Mouse (Mus musculus): Measurements from ENCODE around the gene Otud7b.
"Not testable (repeated sequence)": the region's sequence is repeated elsewhere in the genome, so short reads cannot be mapped to it uniquely, and the experiment has no call there.

Otud7b gene

DNA sequence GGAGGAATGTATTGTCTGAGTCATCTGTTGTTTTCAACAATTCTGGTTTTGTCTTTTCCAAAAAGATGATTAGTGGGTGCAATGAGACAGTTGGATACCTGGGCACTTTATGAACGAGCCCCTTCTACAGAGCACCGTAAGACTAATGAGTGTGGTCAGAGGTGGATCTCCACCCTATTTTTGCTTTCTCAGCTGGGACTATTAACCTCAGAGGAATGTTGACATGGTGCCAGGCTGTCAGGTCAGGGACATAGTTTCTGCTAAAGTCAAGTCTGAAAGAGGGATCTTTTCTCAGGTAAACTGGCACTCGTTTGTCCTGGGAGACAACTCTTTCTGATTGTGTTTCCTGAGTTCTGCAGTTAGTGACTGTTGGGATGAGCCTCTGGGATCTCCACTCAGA lies 30.7 kb downstream of the Otud7b start:
- peak; percentile 11 for DNase-seq (ENCODE audit: low read depth)

DNA sequence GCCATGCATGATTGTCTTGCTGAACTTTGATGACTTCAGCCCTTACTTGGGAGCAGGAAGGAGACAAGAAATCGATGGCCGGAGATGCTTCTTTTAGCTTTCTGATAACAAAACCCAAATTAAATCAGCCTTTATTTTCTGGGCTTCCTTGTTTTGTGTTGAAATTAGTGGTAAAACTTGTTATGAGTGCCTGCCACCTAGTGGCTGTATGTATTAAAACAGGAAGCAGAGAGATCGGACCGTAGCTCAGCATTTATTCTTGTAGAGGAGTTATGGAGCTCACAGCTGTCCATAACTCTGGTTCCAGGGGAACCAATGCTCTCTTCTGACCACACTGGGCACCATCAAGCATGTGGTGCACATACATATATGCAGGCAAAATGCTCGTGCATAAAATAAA lies 43.6 kb downstream of the Otud7b start:
- DNase-seq (ENCODE audit: low read depth): no peak

DNA sequence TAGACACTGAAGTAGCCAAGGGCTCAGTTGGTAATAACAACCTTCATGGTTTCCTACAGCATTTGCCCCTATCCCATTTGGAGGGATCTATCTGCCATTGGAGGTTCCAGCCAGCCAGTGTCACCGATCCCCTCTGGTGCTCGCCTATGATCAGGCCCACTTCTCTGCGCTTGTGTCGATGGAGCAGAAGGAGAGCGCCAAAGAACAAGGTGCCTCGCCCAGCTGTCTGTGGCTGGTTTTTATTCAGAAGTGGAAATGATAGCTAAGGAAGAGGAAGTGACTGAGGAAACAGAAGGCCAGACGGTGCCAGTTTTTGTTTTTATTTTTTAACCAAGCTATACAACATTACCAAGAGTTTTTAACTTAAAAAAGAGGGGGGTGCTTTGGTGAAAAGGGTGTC lies 47.5 kb downstream of the Otud7b start:
- no peak for DNase-seq (ENCODE audit: low read depth)

DNA sequence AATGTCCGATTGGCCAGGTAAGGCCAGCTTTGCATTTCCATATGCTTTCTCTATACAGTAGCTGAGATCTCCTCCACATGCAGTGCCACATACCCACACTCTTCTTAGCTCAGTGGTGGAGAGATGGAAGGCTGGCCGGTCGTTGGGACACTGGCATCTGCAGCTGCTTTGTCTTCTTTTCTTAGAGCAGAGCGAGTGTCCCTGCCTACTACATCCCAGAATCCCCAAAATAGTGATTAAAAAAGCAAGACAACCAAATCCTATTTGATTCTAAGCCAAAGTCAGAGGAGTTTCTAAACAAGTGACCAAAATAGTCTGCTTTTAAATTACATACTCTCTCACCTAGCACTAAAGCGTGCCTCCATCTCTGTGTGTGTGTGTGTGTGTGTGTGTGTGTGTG lies 48.3 kb downstream of the Otud7b start:
- no peak for DNase-seq (ENCODE audit: low read depth)

DNA sequence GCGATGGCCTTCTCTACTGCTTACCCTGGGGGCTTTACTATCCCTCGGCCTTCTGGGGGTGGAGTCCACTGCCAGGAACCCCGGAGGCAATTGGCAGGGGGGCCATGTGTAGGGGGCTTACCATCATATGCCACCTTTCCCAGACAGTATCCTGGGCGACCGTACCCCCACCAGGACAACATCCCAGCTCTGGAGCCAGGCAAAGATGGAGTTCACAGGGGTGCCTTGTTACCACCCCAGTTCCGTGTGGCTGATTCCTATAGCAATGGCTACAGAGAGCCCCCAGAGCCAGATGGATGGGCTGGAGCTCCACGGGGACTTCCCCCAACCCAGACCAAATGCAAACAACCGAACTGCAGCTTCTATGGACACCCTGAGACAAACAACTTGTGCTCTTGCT lies 51.2 kb downstream of the Otud7b start:
- no peak for DNase-seq (ENCODE audit: low read depth)

DNA sequence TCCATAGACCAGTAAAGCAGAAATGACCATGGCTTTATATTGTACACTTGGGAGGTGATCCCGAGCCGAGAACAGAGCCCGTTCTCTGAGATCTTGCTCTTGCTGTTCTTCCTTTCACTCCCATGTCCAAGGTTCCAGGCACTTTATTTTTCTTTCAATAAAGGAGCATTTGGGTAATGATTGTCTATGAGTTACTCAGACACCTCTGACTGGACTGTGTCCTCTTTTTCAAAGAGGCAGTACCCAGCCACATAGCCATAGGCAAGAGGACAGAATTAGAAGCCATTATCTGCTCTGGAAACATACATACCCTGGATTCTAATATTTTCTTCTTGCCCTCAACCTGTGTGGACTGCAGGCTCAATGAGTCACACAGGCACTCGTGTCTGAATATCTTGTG lies 55.5 kb downstream of the Otud7b start:
- DNase-seq (ENCODE audit: low read depth): no peak

DNA sequence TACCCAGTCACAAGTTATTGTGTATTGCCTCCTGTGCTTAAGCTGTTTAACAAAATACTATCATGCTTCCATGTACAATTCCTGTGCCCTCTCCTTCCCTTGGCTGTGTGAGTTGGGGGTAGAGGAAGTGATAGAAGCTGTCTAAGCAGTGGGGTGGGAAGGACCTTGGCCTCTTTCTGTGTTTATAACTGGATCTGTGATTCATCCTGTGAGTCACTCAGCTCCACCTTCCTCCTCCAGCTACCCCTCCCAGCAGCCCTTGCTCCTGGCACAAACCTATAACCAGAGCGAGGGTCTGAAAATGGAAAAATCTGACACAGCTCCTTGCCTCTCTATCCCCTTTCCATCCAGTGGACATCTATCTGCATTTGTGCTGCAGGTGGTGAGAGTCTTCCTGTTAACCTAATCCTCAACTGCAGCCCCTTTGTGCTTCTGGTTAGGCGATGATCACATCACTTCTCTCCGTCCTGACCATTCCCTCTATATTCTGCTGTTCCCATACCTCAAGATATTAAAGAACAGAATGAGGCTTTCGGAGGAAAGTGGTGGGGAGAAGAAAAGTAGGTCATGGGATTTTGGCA lies 56.0 kb downstream of the Otud7b start:
- DNase-seq (ENCODE audit: low read depth): peak; percentile 95

DNA sequence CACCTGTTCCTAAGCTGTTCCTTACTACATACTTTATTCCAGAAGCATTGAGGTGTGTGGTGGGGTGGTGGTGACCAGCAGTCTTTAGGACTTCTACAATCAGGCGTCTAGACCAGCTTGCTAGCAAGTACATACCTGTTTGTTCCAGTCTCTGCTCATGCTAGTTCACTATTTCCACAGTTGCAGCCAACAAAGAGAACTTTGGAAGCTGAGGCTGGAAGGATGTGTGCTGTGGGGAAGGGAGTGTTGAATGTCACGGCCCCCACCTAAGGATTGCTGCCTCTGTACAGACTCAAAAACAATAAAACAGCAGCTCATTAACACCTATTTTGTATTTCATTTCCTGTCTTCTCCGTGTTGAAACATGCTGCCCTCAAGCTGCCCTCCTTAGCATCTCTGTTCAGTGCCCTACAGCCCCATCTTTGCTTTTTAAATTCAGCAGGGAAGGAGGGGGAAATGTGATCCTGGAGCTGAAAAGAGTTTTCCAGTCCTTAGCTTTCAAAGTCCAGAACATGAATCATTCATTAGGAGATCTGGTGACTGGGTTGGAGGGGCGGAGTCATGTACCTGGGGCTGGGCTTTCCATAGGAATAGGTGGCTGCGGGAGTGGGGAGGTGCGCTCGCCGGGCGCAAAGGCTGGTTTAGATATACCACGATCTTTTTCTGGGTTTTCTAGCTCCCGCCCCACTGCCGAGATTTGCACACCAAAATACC lies 56.6 kb downstream of the Otud7b start:
- DNase-seq (ENCODE audit: low read depth): peak; percentile 76

DNA sequence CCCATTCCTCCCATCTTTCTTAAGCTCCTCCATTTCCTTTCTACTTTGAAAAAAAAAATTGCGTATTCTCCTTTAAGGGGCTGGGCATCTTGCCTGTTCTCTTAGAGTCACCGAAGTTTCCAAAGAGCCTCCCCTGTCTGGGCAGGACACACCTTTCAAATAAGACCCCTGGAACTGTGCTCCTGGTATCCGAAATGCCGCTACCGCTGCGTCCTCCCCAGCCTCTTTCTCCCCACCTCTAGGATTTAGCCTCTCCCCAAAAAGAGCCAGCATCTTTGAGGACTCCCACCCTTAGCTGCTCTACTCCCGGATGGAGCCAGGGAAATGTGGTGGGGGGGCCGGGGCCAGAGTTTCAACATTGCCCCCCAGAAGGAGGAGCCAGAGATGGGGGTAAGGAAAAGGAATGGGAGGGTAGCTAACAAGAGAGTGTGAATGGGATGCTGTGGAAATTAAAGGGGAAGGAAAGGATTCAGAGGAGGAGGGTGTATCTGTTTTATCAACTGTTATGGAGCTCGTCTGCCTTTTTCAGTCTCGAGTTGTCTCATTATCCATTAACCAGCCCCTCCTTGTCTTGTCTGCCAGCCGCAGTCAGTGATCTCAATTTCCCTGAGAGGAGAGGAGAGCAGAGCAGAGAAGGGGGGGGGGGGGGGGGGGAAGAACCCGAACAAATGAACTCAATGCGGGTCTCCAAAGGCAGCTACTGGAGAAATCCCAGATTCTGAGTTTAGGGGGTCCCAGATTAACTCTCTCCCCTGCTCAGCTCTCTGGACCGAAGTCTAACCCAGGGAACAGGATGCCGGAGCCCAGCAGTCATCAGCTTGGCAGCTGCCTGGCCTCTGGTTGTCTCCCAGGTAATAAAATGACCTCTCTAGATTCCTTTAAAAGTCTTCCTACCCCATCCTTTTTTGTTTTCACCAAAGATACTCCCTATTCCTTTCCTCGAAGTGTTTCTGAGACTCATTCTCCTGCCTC lies 57.8 kb downstream of the Otud7b start, which contains the start of gene Mtmr11:
TSS of gene Mtmr11 (plus strand) at position 136 of the 972 bp plus-strand sequence.
- DNase-seq (ENCODE audit: low read depth): peak; percentile 38

DNA sequence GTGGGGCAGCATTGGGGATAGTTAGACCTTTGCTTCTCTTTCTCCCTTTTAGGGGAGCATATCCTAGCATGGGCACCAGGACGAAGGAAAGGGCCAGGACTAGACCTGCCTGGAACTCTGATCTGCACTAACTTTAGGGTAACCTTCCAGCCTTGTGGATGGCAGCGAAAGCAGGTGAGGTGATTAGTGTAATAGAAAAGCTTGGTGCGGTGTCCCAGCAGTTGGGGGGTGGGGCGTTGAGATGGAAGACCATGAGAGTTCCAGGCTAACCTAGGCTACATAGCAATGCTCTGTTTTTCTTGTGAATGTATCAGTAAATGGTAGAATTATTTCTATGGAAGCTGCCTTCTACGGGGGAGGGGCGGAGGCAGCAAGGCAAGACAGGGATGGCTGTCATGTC lies 58.7 kb downstream of the Otud7b start:
- no peak for DNase-seq (ENCODE audit: low read depth)

DNA sequence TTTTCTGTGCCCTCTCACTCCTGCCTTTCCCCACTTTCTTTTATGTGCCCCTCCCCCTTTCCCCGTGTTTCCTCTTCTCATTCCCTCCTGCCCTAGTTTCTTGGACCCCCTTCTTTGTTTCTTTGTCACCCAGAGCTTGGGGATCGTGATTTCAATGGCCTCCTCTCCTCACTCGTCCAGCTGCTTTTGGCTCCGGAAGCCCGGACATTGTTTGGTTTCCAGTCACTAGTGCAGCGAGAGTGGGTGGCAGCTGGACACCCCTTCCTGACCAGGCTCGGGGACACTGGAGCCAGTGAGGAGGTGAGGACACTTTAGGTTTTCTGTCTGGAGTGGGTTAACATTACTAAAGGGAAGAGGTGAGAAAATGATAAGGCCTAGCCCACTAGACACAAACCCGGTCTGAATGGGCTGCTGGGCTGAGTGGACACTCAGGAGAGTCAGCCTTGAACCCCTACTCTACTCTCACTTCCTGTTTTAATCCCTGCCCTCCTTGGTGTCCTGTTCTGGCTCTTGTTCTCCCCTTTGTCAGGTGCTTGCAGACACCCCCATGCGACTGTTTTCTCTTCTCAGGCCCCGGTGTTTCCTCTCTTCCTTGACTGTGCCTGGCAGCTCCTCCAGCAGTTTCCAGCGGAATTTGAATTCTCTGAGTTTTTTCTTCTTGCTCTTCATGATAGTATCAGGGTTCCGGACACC lies 64.3 kb downstream of the Otud7b start:
- DNase-seq (ENCODE audit: low read depth): no peak

DNA sequence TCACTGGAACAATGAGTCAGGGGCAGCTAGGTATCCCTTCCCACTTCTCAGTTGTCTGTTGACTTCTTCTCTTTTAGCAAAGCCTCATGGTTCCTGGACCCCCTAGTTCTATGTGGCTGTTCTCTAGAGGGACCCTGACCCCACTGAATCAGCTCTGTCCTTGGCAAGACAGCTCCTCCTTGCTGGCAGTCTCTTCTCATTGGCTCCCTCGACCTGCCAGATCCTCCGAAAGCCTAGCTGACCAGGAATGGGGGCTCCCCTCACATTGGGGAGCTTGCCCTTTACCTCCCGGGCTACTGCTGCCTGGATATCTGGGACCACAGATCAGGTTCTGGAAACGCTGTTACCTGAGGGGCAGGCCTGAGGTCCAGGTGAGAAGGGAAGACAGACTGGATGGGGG lies 65.9 kb downstream of the Otud7b start:
- DNase-seq (ENCODE audit: low read depth): no peak

DNA sequence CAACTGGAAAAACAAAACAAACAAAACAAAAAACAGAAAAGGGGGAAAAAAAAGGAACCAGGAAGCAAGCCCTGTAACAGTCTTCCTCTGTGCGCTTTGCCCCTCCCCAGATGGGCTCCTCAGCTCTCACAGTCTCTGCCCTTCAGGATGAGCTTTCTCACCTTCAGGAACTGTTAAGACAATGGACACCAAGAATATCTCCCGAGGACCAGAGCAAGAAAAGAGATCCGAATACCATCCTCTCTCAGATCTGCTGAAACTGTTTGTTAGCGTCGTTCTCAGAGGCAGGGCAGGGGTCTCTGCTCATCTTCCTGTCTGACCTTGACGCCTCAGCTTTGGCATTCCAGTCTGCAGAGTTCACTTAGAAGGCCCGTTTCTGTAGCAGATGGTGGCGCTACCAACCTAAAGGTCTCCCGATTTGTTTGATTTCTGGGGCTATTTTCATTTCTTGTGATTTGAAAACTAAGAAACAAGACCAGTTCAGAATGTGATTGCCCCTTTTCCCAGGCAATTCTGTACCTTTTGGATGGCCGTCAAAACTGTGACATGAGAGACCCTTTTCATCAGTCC lies 66.7 kb downstream of the Otud7b start:
- DNase-seq (ENCODE audit: low read depth): no peak

DNA sequence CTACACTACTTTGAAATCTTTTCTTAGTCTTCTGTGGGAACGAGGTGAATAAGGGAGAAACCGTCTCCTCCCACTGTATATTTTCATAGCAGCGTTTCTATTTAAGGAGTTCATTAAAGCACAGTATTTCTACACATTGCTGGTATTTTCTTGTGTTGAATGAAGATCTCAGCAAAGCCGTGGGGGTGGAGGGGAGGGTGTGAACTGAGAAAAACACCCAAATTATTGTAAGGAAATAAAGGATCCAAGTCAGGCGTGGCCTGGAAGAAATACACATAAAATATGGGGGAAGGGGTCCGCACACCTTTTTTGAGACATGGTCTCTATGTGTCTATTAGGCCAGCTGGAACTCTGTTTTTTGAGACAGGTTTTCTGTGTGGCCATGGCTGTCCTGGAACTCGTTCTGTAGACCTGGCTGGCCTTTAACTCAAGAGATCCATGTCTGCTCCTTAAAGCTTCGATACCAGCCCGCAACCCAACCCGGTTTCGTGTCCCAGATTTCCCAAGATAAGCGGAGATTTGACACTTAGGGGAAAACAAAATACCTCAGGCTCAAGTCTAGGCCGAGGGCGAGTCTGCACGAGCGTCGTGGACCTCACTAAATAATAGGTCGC lies 67.4 kb downstream of the Otud7b start:
- DNase-seq (ENCODE audit: low read depth): no peak

DNA sequence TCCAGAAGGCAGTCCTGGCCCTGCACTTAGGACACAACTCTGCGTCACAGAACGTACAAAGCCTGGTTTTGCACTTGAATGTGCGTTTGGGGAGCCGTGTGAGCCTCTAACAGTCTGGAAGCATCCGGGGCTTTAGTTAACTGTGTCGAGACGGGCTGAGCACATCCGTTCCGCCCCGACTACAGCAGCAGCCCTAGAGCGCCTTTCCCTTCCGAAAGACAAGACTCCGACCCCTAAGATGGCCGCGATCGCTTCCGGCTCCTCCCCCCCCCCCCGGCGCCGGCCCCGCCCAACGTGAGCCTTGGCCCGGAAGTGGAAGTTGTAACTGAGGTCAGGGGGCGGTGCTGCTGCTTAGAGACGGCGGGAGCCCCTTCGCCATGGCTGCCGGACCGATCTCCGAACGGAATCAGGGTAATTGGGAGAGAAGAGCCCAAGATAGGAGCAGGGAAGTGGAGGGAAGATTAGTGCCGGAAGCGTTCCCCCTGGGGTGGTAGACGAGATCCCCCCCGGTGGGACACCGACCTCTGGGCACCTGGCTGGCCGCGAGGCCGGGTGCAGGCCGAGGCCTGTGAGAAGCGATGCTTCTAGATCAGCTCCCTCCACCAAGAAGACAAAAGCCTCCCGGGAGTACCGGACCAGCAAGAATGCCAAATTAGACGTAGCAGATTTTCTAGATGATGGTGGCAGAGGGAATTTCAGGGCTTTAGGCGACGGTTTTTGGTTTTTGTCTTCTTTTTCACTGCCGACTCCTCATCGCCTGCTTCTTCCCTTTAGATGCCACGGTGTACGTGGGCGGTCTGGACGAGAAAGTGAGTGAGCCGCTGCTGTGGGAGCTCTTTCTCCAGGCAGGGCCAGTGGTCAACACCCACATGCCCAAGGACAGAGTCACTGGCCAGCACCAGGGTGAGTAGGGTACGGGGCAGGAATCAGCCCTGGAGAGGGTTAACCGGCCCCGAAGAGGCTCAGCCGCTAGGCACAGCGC lies 68.2 kb downstream of the Otud7b start, which contains the start of gene Sf3b4:
TSS of gene Sf3b4 (plus strand) at position 136 of the 982 bp plus-strand sequence.
- DNase-seq (ENCODE audit: low read depth): peak; percentile 68

DNA sequence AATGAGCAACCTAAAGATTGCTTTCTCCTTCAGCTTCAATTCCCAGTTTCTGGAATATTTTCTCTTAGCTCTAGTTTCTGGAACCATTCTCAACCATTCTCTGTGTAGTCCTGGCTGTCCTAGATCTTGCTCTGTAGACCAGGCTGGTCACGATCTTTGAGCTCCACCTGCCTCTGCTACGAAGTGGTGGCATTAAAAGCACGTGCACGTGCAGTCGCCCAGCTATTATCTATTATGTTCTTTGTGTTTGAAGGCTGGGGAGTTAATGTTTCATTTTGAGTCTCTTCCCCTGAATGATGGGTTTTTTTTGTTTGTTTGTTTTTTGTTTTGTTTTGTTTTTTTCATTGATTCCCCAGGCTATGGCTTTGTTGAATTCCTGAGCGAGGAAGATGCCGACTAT lies 68.9 kb downstream of the Otud7b start:
- no peak for DNase-seq (ENCODE audit: low read depth)

DNA sequence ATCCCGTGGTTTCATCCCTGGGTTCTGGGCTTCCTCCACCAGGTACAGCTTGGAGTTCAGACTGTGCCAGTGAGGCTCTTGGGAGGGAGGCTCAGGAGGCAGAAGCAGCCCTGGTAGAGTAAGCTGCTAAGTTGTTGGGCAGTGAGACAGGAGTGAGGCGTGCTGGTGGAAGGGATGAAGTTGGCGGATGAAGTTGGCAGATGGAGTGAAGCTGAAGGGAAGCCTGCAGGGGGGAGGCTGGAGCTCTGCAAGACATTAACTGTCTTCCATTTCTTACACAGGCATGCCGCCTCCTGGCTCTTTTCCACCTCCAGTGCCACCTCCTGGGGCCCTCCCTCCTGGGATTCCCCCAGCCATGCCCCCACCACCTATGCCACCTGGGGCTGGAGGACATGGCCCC lies 69.7 kb downstream of the Otud7b start:
- DNase-seq (ENCODE audit: low read depth): not testable (repeated sequence)

DNA sequence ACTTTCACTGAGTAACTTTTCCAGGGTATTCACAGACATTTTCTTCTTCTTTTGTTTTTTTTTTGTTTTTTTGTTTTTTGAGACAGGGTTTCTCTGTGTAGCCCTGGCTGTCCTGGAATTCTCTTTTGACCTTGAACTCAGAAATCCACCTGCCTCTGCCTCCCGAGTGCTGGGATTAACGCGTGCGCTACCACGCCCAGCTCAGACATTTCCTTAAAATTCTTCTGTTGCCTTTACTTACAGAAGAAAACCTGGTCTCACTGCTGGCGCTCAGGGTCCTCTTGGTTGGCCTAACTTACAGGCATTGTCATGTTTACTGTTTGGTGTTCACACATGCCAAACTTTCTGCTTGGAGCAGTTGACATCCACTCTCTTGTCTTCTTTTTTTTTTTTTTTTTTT lies 70.9 kb downstream of the Otud7b start:
- DNase-seq (ENCODE audit: low read depth): no peak

DNA sequence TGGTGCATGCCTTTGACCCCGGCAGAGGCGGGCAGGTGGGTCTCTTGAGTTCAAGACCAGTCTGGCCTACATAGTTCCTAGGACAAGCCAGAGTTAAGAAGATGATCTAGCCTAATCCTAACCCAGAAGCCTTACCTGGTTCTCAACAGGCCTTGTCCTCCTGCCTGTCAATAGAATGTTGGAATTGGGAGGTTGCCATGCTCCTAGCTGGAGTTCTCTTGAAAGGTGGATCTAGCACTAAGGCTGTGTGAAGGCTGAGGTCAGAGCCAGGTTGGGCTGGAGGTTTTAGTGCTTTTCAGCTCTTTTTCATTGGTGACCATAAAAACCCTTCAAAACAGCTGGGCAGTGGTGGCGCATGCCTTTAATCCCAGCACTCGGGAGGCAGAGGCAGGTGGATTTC lies 74.1 kb downstream of the Otud7b start:
- no peak for DNase-seq (ENCODE audit: low read depth)

DNA sequence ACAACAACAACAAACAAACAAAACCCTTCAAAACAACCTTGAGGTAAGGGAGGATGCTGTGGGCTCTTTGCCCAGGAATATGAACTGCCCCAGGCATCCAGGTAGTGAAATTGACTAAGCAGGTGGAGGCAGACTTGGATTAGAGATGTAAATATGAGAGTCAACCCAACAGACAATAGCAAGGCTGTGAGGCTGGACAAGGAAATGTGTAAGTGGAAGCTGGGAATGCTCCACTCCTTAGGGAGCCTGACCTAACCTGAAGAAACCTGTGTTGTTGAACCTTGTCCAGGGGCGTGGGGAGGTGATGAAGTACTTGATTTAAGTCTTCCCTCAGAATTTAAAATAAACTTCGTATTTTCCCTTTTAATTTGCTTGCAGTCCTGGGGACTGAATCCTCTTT lies 74.6 kb downstream of the Otud7b start:
- no peak for DNase-seq (ENCODE audit: low read depth)

Measured in fibroblast of lung, adult 2 months (primary cell).